Mouse (Mus musculus) bone marrow macrophage, adult 2 months (primary cell): ENCODE measurements around the gene Rnaseh1.

ENCODE experiments used
- CTCF ChIP-seq: IDR thresholded peaks from 2 replicates; pipeline ENCODE4 v1.5.1; 2012; ENCODE audit warnings: low read depth, mild to moderate bottlenecking, low read length, moderate library complexity
- POLR2A ChIP-seq: IDR thresholded peaks from 2 replicates; pipeline ENCODE4 v1.6.1; 2012; ENCODE audit warnings: mild to moderate bottlenecking, low read depth, low read length, borderline replicate concordance

DNA sequence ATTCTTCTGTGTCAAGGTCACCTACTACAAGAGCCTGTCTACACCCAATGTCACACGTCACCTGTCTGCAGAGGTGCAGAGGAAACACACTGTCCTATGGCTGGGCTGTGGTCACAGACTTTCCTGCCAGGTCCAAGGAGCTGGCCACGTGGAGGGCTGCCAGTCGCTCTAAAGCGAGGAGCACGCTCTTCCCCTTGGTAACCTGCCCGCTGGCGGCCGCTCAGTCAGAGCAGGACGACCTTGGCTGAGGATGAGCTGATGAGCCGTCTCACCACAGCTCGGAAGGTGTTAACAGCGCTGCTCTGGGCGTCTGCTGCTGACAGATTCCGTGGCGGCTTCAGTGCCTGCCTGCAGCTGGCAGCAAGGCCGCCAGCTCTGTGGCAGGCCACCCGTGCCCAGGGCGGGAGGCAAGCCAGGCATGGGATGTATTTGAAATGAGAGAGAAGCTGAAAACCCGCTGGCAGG, 51.2 kb downstream of the Rnaseh1 start:
- TF ChIP-seq CTCF = no peak
- no peak for TF ChIP-seq POLR2A
